Mouse (Mus musculus) embryonic facial prominence, embryonic 10.5 days (tissue): ENCODE results near the gene Col24a1. TPM values are rescaled to one million over a fixed set of nuclear protein-coding genes. Genes with fewer than 3 reads are reported as not detected.

Source experiments
- DNase-seq: peaks from one replicate; pipeline ENCODE4 v3.0.0-alpha.2; 2017; ENCODE audit warnings: low spot score
- H3K27ac ChIP-seq: fragments of 300-500 bp; sonication (generic); replicated peaks from 2 replicates; pipeline ENCODE4 v1.5.1; 2016; ENCODE audit warnings: mild to moderate bottlenecking
- H3K27me3 ChIP-seq: fragments of 300-500 bp; sonication (generic); replicated peaks from 2 replicates; pipeline ENCODE4 v1.6.1; 2016; ENCODE audit warnings: low read depth, mild to moderate bottlenecking; ENCODE audit not compliant: poor library complexity, severe bottlenecking
- H3K36me3 ChIP-seq: fragments of 300-500 bp; sonication (generic); replicated peaks from 2 replicates; pipeline ENCODE4 v1.6.1; 2016; ENCODE audit warnings: mild to moderate bottlenecking, moderate library complexity
- H3K4me1 ChIP-seq: fragments of 300-500 bp; sonication (generic); 2 replicates; pipeline ENCODE4 v1.6.1; 2016
- H3K4me3 ChIP-seq: fragments of 300-500 bp; sonication (generic); 2 replicates; pipeline ENCODE4 v1.5.1; 2016; ENCODE audit warnings: mild to moderate bottlenecking, moderate library complexity
- H3K9me3 ChIP-seq: fragments of 300-500 bp; sonication (generic); 2 replicates; pipeline ENCODE4 v1.6.1; 2016; ENCODE audit warnings: mild to moderate bottlenecking
- WGBS: fragments of 180-500 bp; shearing (Covaris S2); methylation state at CpG from one replicate; pipeline ENCODE4 v1.1.7; 2016; 5-methylcytosine and 5-hydroxymethylcytosine counted together
- polyA plus RNA-seq: library from polyadenylated mRNA; unstranded; fragments of >200 nt; fragmentation: Nextera tagmentation; extraction: Ambion mirVana; gene quantifications from 2 replicates; pipeline ENCODE4 v1.2.1, GENCODE M21; 2016

The Col24a1 gene
- polyA plus RNA-seq, 1 experiment from 2014 or later: 1.1 TPM

DNA sequence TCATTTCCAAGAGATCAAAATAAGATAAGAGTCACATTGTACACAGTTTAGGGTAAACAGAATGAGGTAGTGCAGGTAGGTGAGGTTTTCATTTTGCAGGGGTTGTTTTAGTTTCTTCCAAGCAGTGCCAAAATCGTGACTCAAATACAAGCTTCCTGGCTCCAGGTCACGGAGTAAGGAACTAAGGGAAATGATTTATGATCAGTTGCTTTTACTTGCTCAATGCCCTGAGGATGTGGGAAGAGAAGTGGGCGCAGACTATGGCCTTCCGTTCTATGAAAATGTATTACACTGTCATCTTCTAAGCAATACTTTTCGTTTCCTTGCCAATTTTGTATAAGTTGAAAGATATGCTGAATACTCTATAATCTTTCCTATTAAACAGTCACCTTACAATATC, 13.0 kb downstream of the Col24a1 start:
- Histone ChIP-seq H3K27ac (no peak overlapping the region), H3K9me3 (no peaks in the 10 kb centered on the region), H3K4me1 (no peaks in the 10 kb centered on the region), H3K4me3 (no peak overlapping the region), H3K27me3 (no peaks in the 10 kb centered on the region), H3K36me3 (no peaks in the 10 kb centered on the region)
- DNase-seq: no peak
- WGBS: 89% methylated on average over 5 of the region's 5 CpGs

GRCm38 (mm10) chr3:145307209-145307608, 14.9 kb downstream of the Col24a1 start:
- DNase-seq: no peak
- Histone ChIP-seq H3K4me1 (no peaks in the 10 kb centered on the region), H3K4me3 (no peak overlapping the region), H3K27me3 (no peaks in the 10 kb centered on the region), H3K27ac (no peak overlapping the region), H3K9me3 (no peaks in the 10 kb centered on the region), H3K36me3 (no peaks in the 10 kb centered on the region)
- WGBS: 91% methylated on average over 3 of the region's 3 CpGs

DNA sequence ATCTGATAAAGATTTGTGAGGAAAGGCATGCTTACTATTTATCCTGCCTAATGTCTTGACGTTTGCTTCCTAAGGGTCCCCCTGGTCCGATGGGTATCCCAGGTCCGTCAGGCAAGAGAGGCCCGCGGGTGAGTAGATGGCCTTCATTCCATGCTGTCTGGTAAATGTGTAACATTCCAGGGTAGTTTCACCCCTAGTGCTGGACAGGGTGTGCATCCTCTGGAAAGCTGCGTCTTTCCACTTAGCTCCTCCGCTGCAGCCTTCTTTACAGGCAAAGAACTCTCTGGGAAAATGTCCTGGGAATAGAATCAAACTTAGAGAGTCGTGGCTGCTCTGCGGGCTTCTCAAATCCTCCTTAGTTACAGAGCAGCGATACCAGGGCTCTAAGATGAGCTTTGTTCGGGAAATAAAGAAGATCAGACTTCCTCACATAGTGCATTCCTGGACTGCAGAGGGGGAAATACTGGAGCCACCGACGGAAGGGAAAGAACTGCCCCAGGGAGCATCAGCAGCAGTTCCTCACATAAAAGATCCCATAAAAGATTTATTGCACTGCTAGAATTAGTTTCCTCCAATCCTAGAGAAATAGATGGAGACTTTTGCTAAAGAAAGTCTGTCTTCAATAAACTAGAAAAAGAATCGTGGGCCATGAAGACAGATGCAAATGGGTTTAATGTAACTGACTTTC, 28.5 kb downstream of the Col24a1 start:
- H3K36me3 ChIP-seq: no peaks in the 10 kb centered on the region
- H3K9me3 ChIP-seq: no peaks in the 10 kb centered on the region
- DNase-seq: no peak
- no peak overlapping the region for H3K4me3 ChIP-seq
- no peaks in the 10 kb centered on the region for H3K27me3 ChIP-seq
- no peaks in the 10 kb centered on the region for H3K4me1 ChIP-seq
- no peak overlapping the region for H3K27ac ChIP-seq
- WGBS: 71% methylated on average over 14 of the region's 14 CpGs

DNA sequence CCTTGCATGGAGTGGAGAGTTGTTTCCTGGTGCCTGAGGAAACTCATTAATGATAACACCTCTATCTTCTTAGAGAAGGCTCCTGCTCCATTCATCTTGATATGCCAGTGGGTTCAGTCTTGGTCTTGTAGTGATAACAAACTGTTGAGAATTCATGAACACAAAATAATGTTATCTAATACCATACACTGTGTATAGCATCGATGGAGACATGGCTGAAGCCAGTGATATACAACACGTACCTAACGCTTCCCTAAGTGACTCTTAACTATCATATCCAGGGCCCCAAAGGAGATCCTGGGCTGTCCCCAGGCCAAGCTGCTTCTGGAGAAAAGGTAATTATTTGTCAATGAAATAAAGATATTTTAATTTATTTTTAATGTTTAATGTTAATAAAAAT, 33.1 kb downstream of the Col24a1 start:
- no peak for DNase-seq
- WGBS: 93% methylated on average over 3 of the region's 3 CpGs
- H3K36me3 ChIP-seq: no peaks in the 10 kb centered on the region
- no peaks in the 10 kb centered on the region for H3K9me3 ChIP-seq
- H3K4me3 ChIP-seq: no peak overlapping the region
- H3K27me3 ChIP-seq: no peaks in the 10 kb centered on the region
- H3K27ac ChIP-seq: no peak overlapping the region
- no peaks in the 10 kb centered on the region for H3K4me1 ChIP-seq

GRCm38 (mm10) chr3:145331642-145332041, 39.4 kb downstream of the Col24a1 start:
- no peak for DNase-seq
- H3K27me3 ChIP-seq: no peaks in the 10 kb centered on the region
- 75% methylated on average over 8 of the region's 8 CpGs for WGBS

DNA sequence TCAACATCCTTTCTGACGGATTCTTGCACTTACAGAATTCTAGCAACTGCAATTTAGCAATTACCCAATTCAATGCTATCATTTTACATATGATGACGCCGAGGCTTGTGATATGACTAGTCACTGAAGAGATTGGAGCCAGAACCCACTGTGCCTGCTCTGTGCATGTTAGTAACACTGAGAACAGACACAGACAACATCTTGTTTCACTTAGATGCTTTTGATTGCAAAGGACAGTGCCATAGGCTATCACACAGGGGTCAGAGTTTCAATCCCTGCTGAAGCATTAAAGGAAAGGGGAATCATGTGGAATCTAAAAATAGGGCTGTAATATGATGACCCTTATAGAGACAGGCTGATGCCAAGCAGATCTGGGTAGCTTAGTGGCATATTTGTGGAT, 41.8 kb downstream of the Col24a1 start:
- DNase-seq: peak; percentile 20
- WGBS: 48% methylated on average over 3 of the region's 3 CpGs
- 0 out of 2 replicates have a peak, but pooled peaks cover 2% of the 10 kb centered on the region for H3K9me3 ChIP-seq
- H3K4me3 ChIP-seq: no peak overlapping the region
- H3K4me1 ChIP-seq: peaks cover 15% of the 10 kb centered on the region
- no peaks in the 10 kb centered on the region for H3K27me3 ChIP-seq
- H3K27ac ChIP-seq: no peak overlapping the region
- H3K36me3 ChIP-seq: no peaks in the 10 kb centered on the region

More at GRCm38 (mm10) chr3:145331642-145332041, 39.4 kb downstream of the Col24a1 start:
- 0 out of 2 replicates have a peak, but pooled peaks cover 2% of the 10 kb centered on the region for H3K9me3 ChIP-seq
- peaks cover 15% of the 10 kb centered on the region for H3K4me1 ChIP-seq
- H3K27ac ChIP-seq: no peak overlapping the region
- H3K36me3 ChIP-seq: no peaks in the 10 kb centered on the region
- H3K4me3 ChIP-seq: no peak overlapping the region

- H3K27ac ChIP-seq: no peak overlapping the region
- H3K27me3 ChIP-seq: no peaks in the 10 kb centered on the region
- H3K4me3 ChIP-seq: no peak overlapping the region
- no peak for DNase-seq
- 78% methylated on average over 2 of the region's 2 CpGs for WGBS
- 0 out of 2 replicates have a peak, but pooled peaks cover 2% of the 10 kb centered on the region for H3K9me3 ChIP-seq
- H3K36me3 ChIP-seq: no peaks in the 10 kb centered on the region
- H3K4me1 ChIP-seq: peaks cover 15% of the 10 kb centered on the region
These were observed 44.9 kb downstream of the Col24a1 start for GRCm38 (mm10) chr3:145337161-145337560.

- no peaks in the 10 kb centered on the region for H3K9me3 ChIP-seq
- H3K27ac ChIP-seq: no peak overlapping the region
- no peak for DNase-seq
- peaks cover 2% of the 10 kb centered on the region for H3K4me1 ChIP-seq
- H3K27me3 ChIP-seq: no peaks in the 10 kb centered on the region
- H3K4me3 ChIP-seq: no peak overlapping the region
- H3K36me3 ChIP-seq: no peaks in the 10 kb centered on the region
- 76% methylated on average over 10 of the region's 10 CpGs for WGBS
These were observed 47.7 kb downstream of the Col24a1 start for GRCm38 (mm10) chr3:145339851-145340499.

DNA sequence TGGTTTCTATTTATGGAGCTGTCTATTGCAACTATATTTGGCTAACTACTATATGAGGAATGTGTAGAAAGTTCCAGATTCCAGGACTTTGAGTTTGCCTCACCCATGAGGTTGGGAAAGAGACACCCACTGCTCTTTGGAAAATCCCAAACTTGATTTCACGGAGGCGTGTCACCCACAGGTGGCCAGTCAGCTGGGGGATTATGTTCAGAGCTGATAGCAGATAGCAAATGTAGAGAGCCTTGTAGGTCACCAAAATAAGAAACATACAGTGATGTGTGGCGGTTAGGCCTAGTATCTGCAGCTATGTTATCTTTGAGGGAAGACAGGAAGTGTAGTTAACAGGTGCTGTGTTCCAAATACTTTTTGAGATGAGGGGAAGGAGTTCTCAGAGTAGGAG, 56.4 kb downstream of the Col24a1 start:
- 88% methylated on average over 3 of the region's 3 CpGs for WGBS
- no peak for DNase-seq
- no peak overlapping the region for H3K27ac ChIP-seq

GRCm38 (mm10) chr3:145353951-145354350, 61.7 kb downstream of the Col24a1 start:
- DNase-seq: no peak
- no peaks in the 10 kb centered on the region for H3K9me3 ChIP-seq
- 88% methylated on average over 3 of the region's 3 CpGs for WGBS

More for the DNA sequence above, 56.4 kb downstream of the Col24a1 start:
- Histone ChIP-seq H3K9me3 (no peaks in the 10 kb centered on the region), H3K4me1 (no peaks in the 10 kb centered on the region), H3K4me3 (no peak overlapping the region), H3K27me3 (no peaks in the 10 kb centered on the region), H3K36me3 (no peaks in the 10 kb centered on the region)

GRCm38 (mm10) chr3:145356865-145357487, 64.7 kb downstream of the Col24a1 start:
- no peak overlapping the region for H3K4me3 ChIP-seq
- H3K9me3 ChIP-seq: no peaks in the 10 kb centered on the region
- H3K4me1 ChIP-seq: no peaks in the 10 kb centered on the region
- no peaks in the 10 kb centered on the region for H3K27me3 ChIP-seq
- 86% methylated on average over 6 of the region's 6 CpGs for WGBS
- H3K36me3 ChIP-seq: no peaks in the 10 kb centered on the region
- no peak overlapping the region for H3K27ac ChIP-seq
- no peak for DNase-seq

More at GRCm38 (mm10) chr3:145353951-145354350, 61.7 kb downstream of the Col24a1 start:
- H3K36me3 ChIP-seq: no peaks in the 10 kb centered on the region
- H3K4me3 ChIP-seq: no peak overlapping the region
- no peaks in the 10 kb centered on the region for H3K27me3 ChIP-seq
- no peaks in the 10 kb centered on the region for H3K4me1 ChIP-seq
- no peak overlapping the region for H3K27ac ChIP-seq

DNA sequence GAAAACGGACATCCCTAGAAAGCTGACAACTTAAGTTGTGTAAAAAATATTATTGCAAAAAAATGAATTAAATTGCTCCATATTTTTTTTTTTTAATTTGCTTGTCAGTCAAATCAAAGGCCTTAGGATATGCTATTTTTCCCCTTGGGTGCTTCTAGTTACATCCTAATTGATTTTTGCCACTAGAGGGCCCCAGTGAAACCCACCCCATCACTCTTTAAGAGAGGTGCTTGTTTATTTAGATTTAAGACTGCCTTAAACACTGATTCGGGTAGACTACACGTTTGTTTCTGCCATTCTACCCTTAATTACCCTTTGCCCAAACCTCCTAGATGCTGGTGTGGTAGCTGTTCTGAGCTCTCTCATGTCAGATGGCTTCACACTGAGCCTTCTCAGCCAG, 73.0 kb downstream of the Col24a1 start:
- no peak for DNase-seq
- Histone ChIP-seq H3K4me3 (no peak overlapping the region), H3K27ac (no peak overlapping the region), H3K36me3 (no peaks in the 10 kb centered on the region), H3K27me3 (no peaks in the 10 kb centered on the region), H3K9me3 (no peaks in the 10 kb centered on the region), H3K4me1 (no peaks in the 10 kb centered on the region)
- WGBS: 41% methylated on average over 3 of the region's 3 CpGs
